ENCODE assay signal across 7 mouse cellular contexts in genomic region chr3:89960469-89960868, GRCm38 (mm10). TPM values are rescaled to one million over a fixed set of nuclear protein-coding genes. Genes with fewer than 3 reads are reported as not detected.
DNase-seq lines count a peak whose midpoint lies in the region; ATAC-seq and TF ChIP-seq lines count a peak whose summit lies in the region.

No protein-coding gene starts in this region.

- H3K9me3 ChIP-seq in limb, embryonic 10.5 days (replicated peaks) = no peaks in the 10 kb centered on the region
- H3K9me3 ChIP-seq in midbrain, embryonic 13.5 days = no peaks in the 10 kb centered on the region

- WGBS in limb, embryonic 10.5 days = under 1% methylated on average over 30 of the region's 30 CpGs
- WGBS in midbrain, embryonic 13.5 days = under 1% methylated on average over 27 of the region's 30 CpGs
- under 1% methylated on average over 30 of the region's 30 CpGs for WGBS in small intestine, adult 2 months

- peak; percentile 92 for ATAC-seq in midbrain, embryonic 13.5 days

- peaks cover 50% of the 10 kb centered on the region for H3K4me1 ChIP-seq in limb, embryonic 10.5 days
- H3K4me1 ChIP-seq in midbrain, embryonic 13.5 days (replicated peaks) = peaks cover 57% of the 10 kb centered on the region
- no peaks in the 10 kb centered on the region; the same call in 1 of the 2 replicates for H3K4me1 ChIP-seq in small intestine, adult 2 months (ENCODE audit: control insufficient read depth, insufficient read depth, insufficient read length, low read length)

- TF ChIP-seq POLR2A in small intestine, adult 2 months (IDR thresholded peaks at IDR 0.05; ENCODE audit: low read depth, low read length) = no peak

- peak; percentile 96 for DNase-seq in adrenal gland, postnatal 10 days
- peak; percentile 88 for DNase-seq in embryo, embryonic 9.5 days (ENCODE audit: extremely low spot score)
- DNase-seq in heart, adult 18-20 months = peak; percentile 93 to 96
- peak; percentile 92 for DNase-seq in kidney, adult 18-20 months
- DNase-seq in limb, embryonic 10.5 days (ENCODE audit: low spot score) = peak; percentile 91

- peak overlapping the region; percentile 97 for H3K9ac ChIP-seq in midbrain, embryonic 13.5 days (replicated peaks)

- peak overlapping the region; percentile 98 for H3K4me3 ChIP-seq in limb, embryonic 10.5 days
- H3K4me3 ChIP-seq in midbrain, embryonic 13.5 days (replicated peaks) = peak overlapping the region; percentile 93
- peak overlapping the region; percentile 62 for H3K4me3 ChIP-seq in small intestine, adult 2 months (ENCODE audit: low read depth, low read length)

- TF ChIP-seq CTCF in small intestine, adult 2 months (IDR thresholded peaks at IDR 0.05; ENCODE audit: extremely low read depth, insufficient read length, insufficient replicate concordance, low read depth, low read length) = no peak

- H3K27me3 ChIP-seq in limb, embryonic 10.5 days (ENCODE audit: low read depth, poor library complexity, severe bottlenecking) = no peaks in the 10 kb centered on the region
- no peaks in the 10 kb centered on the region for H3K27me3 ChIP-seq in midbrain, embryonic 13.5 days
- H3K27me3 ChIP-seq in small intestine, adult 2 months (ENCODE audit: control insufficient read depth, insufficient read depth, low read length) = peaks cover 19% of the 10 kb centered on the region

- peak overlapping the region; percentile 80 for H3K27ac ChIP-seq in limb, embryonic 10.5 days
- peak overlapping the region; percentile 65 for H3K27ac ChIP-seq in midbrain, embryonic 13.5 days
- peak overlapping the region; percentile 17; the same call in 1 of the 2 replicates for H3K27ac ChIP-seq in small intestine, adult 2 months (ENCODE audit: insufficient read depth, low read depth, low read length)

- peak overlapping the region; percentile 97 for H3K4me2 ChIP-seq in midbrain, embryonic 13.5 days (replicated peaks)

- H3K36me3 ChIP-seq in limb, embryonic 10.5 days = peaks cover 54% of the 10 kb centered on the region
- peaks cover 36% of the 10 kb centered on the region for H3K36me3 ChIP-seq in midbrain, embryonic 13.5 days
- H3K36me3 ChIP-seq in small intestine, adult 2 months (ENCODE audit: control insufficient read depth, insufficient read depth, low read length) = no peaks in the 10 kb centered on the region; the same call in 1 of the 2 replicates

RNA-seq across cellular contexts. Expression of gene Atp8b2, which starts 2.8 kb away (rescaled TPM):
- total RNA-seq in adrenal gland, postnatal 10 days (2021) = 10 to 100 TPM; 44.3 to 52.3 TPM
- total RNA-seq in heart, adult 18-20 months (2021) = 10 to 100 TPM; 14.7 to 14.9 TPM
- polyA plus RNA-seq in limb, embryonic 10.5 days (2016; fragmentation: Nextera tagmentation; extraction: Ambion mirVana) = 16.0 and 18.3 TPM in 2 replicates
- polyA plus RNA-seq in midbrain, embryonic 13.5 days (2015; fragmentation: Nextera tagmentation; extraction: Ambion mirVana) = 11.7 and 12.6 TPM in 2 replicates
- 8.3 and 13.5 TPM in 2 replicates for polyA plus RNA-seq in small intestine, adult 2 months (2012; rRNA removed)

RNA-seq across cellular contexts. Expression of gene Hax1, which starts 38.1 kb away (rescaled TPM):
- 100 to 1,000 TPM in 1 of 2 experiments, 10 to 100 TPM in 1; 92.7 to 110 TPM for total RNA-seq in adrenal gland, postnatal 10 days (2021)
- 10 to 100 TPM; 46.1 to 48.5 TPM for total RNA-seq in heart, adult 18-20 months (2021)
- polyA plus RNA-seq in limb, embryonic 10.5 days (2016; fragmentation: Nextera tagmentation; extraction: Ambion mirVana) = 308 and 315 TPM in 2 replicates
- polyA plus RNA-seq in midbrain, embryonic 13.5 days (2015; fragmentation: Nextera tagmentation; extraction: Ambion mirVana) = 139 and 148 TPM in 2 replicates
- polyA plus RNA-seq in small intestine, adult 2 months (2012; rRNA removed) = 11.6 and 22.1 TPM in 2 replicates

RNA-seq across cellular contexts. Expression of gene Il6ra, which starts 47.5 kb away (rescaled TPM):
- total RNA-seq in adrenal gland, postnatal 10 days (2021) = 10 to 100 TPM in 1 of 2 experiments, 1 to 10 TPM in 1; 7.2 to 17.2 TPM
- 1 to 10 TPM; 4.2 to 5.6 TPM for total RNA-seq in heart, adult 18-20 months (2021)
- 0.25 and 0.38 TPM in 2 replicates for polyA plus RNA-seq in limb, embryonic 10.5 days (2016; fragmentation: Nextera tagmentation; extraction: Ambion mirVana)
- polyA plus RNA-seq in midbrain, embryonic 13.5 days (2015; fragmentation: Nextera tagmentation; extraction: Ambion mirVana) = 0.44 and 0.46 TPM in 2 replicates
- polyA plus RNA-seq in small intestine, adult 2 months (2012; rRNA removed) = 3.0 and 3.7 TPM in 2 replicates

Comparison
In these comparisons a context has a peak if more than half of its experiments do, and no peak if none do; other contexts are left out.
1. Peak in every context shown above with its lines: DNase-seq, ATAC-seq, H3K4me3 ChIP-seq and H3K27ac ChIP-seq.
2. H3K27ac ChIP-seq: peak in every context shown above with its lines; median percentile 80 in limb, embryonic 10.5 days; 65 in midbrain, embryonic 13.5 days; 17 in small intestine, adult 2 months.